Mouse (Mus musculus): ENCODE data around the gene Gsk3a. TPM values are rescaled to one million over a fixed set of nuclear protein-coding genes. Genes with fewer than 3 reads are reported as not detected.

The Gsk3a gene
- total and polyA plus RNA-seq, 3 experiments, result 45.8 to 76.1 (median 47.5) TPM

GRCm38 (mm10) chr7:25246079-25246758 lies 8.6 kb upstream of the Gsk3a start:
- no peaks in the 10 kb centered on the region for H3K9me3 ChIP-seq (replicated peaks; ENCODE audit: low read length)
- no peak overlapping the region for H3K9ac ChIP-seq (ENCODE audit: insufficient read depth, low read depth)
- no peaks in the 10 kb centered on the region for H3K27me3 ChIP-seq (replicated peaks)
- TF ChIP-seq ZKSCAN1 (IDR thresholded peaks at IDR 0.05; ENCODE audit: borderline replicate concordance, low read depth, low read length) (no peak), USF2 (conservative IDR thresholded peaks at IDR 0.05; ENCODE audit: low read depth, low read length) (no peak), POLR2A (IDR thresholded peaks at IDR 0.05; ENCODE audit: low read depth, low read length) (no peak), HCFC1 (IDR thresholded peaks at IDR 0.05; ENCODE audit: low read depth, low read length) (no peak), UBTF (IDR thresholded peaks at IDR 0.05; ENCODE audit: low read depth, low read length) (no peak), ZNF384 (IDR thresholded peaks at IDR 0.05; ENCODE audit: low read depth, low read length) (no peak), BHLHE40 (IDR thresholded peaks at IDR 0.05; ENCODE audit: low read depth, low read length) (no peak), CTCF (conservative IDR thresholded peaks at IDR 0.05 in 1 of 2, IDR thresholded peaks at IDR 0.05 in 1 of 2; ENCODE audit: low read depth in 2 of 2, low read length in 2 of 2) (no peak), ZC3H11A (IDR thresholded peaks at IDR 0.05; ENCODE audit: low read depth, low read length) (no peak), TBP (conservative IDR thresholded peaks at IDR 0.05; ENCODE audit: low read depth, low read length) (no peak), E2F4 (IDR thresholded peaks at IDR 0.05; ENCODE audit: insufficient replicate concordance, low read depth, low read length) (no peak), RCOR1 (conservative IDR thresholded peaks at IDR 0.05; ENCODE audit: low read depth, low read length) (no peak), NRF1 (IDR thresholded peaks at IDR 0.05; ENCODE audit: low read depth, low read length) (no peak)
- in situ Hi-C loops (cut with MboI; ENCODE audit: low pct_ligation_motif_present, low pct_unique_long_range_greater_than_20kb, low sequenced_read_pairs) (no loop called here), dilution Hi-C loops (cut with MboI; ENCODE audit: extremely low pct_ligation_motif_present, extremely low pct_unique_long_range_greater_than_20kb, low sequenced_read_pairs) (no loop called here)
- H3K27ac ChIP-seq (ENCODE audit: insufficient read depth, low read depth), result no peak overlapping the region
- peaks cover 11 to 43% of the 10 kb centered on the region in 2 experiments for H3K36me3 ChIP-seq (replicated peaks in 1 of 2; ENCODE audit: control insufficient read depth in 1 of 2, insufficient read depth in 1 of 2, low read length in 1 of 2)
- H3K4me1 ChIP-seq (ENCODE audit: control insufficient read depth in 1 of 2, insufficient read depth in 2 of 2), result peaks cover 5 to 29% of the 10 kb centered on the region in 2 experiments; a peak in 3 of 4 replicates
- H3K79me2 ChIP-seq (replicated peaks; ENCODE audit: control insufficient read depth, extremely low read depth, insufficient read depth, poor library complexity, severe bottlenecking), result peaks cover 17% of the 10 kb centered on the region
- no peak for DNase-seq (ENCODE audit: extremely low read depth)
- no peak overlapping the region for H3K4me2 ChIP-seq (ENCODE audit: insufficient read depth, low read depth, poor library complexity, severe bottlenecking)
- no peak overlapping the region for H3K4me3 ChIP-seq (replicated peaks in 1 of 3; ENCODE audit: low read depth in 2 of 3, low read length in 2 of 3, poor library complexity in 1 of 3)

DNA sequence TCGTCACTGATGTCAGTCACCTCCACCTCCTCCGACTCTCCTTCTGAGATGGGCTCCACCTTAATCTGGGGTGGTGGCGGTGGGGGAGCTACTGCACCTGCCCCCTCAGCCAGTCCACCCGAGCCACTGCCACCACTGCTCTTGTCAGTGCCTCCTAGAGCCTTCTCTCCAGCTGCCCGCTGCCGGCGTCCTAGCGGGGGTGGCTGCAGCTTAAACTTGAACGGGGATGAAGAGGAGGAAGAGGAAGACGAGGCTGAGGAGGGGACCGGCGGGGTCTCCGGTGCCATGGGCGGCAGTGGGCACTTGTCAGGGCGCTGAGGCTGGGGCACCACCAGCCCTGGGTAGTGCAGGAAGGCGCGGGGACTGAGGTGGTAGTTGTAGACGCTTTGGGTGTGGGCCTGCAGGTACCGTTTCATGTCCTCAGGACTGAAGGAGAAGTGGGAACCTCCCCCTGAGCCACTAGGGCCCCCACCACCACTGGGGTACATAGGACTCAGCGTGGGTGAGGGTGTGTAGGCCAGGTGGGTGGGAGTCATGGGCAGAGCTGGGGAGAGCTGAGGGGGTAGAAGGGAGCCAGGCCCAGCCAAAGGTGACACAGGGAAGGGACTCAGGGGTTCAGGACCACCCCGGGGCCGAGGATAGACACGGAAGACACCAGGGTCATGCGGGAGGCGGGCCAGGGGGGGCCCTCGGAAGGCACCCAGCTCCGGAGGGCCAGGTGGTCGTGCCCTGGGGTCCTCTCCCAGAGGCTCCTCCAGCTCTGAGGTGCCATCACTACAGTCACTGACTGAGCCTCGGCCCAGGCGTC lies 7.1 kb upstream of the Gsk3a start:
- Histone ChIP-seq H3K9me3 (replicated peaks; ENCODE audit: low read length) (no peaks in the 10 kb centered on the region), H3K4me2 (ENCODE audit: insufficient read depth, low read depth, poor library complexity, severe bottlenecking) (no peak overlapping the region), H3K36me3 (replicated peaks in 1 of 2; ENCODE audit: control insufficient read depth in 1 of 2, insufficient read depth in 1 of 2, low read length in 1 of 2) (peaks cover 11 to 47% of the 10 kb centered on the region in 2 experiments), H3K4me3 (replicated peaks in 1 of 3; ENCODE audit: low read depth in 2 of 3, low read length in 2 of 3, poor library complexity in 1 of 3) (no peak overlapping the region), H3K79me2 (replicated peaks; ENCODE audit: control insufficient read depth, extremely low read depth, insufficient read depth, poor library complexity, severe bottlenecking) (peaks cover 15% of the 10 kb centered on the region), H3K27ac (ENCODE audit: insufficient read depth, low read depth) (no peak overlapping the region), H3K9ac (ENCODE audit: insufficient read depth, low read depth) (no peak overlapping the region), H3K4me1 (ENCODE audit: control insufficient read depth in 1 of 2, insufficient read depth in 2 of 2) (peaks cover 5 to 26% of the 10 kb centered on the region in 2 experiments; a peak in 3 of 4 replicates), H3K27me3 (replicated peaks) (no peaks in the 10 kb centered on the region)
- in situ Hi-C loops (cut with MboI; ENCODE audit: low pct_ligation_motif_present, low pct_unique_long_range_greater_than_20kb, low sequenced_read_pairs) (loop anchor here (5.0 kb wide), 1 partner anchor 33 kb away; no protein-coding TSS in a partner anchor), dilution Hi-C loops (cut with MboI; ENCODE audit: extremely low pct_ligation_motif_present, extremely low pct_unique_long_range_greater_than_20kb, low sequenced_read_pairs) (no loop called here)
- no peak for DNase-seq (ENCODE audit: extremely low read depth)
- no peak for TF ChIP-seq USF1 (IDR thresholded peaks at IDR 0.05; ENCODE audit: low read depth, low read length)
- TF ChIP-seq MYC (IDR thresholded peaks at IDR 0.05; ENCODE audit: low read depth, low read length), result no peak
- no peak for TF ChIP-seq CHD2 (IDR thresholded peaks at IDR 0.05; ENCODE audit: low read length)
- TF ChIP-seq USF2 (conservative IDR thresholded peaks at IDR 0.05; ENCODE audit: low read depth, low read length), result no peak
- no peak for TF ChIP-seq CTCF (conservative IDR thresholded peaks at IDR 0.05 in 1 of 2, IDR thresholded peaks at IDR 0.05 in 1 of 2; ENCODE audit: low read depth in 2 of 2, low read length in 2 of 2)
- TF ChIP-seq MXI1 (IDR thresholded peaks at IDR 0.05; ENCODE audit: low read depth, low read length), result no peak
- no peak for TF ChIP-seq MAFK (IDR thresholded peaks at IDR 0.05; ENCODE audit: insufficient replicate concordance, low read length)

All from CH12.LX (cell line).